Mouse (Mus musculus) olfactory bulb, adult 2 months (tissue): ENCODE measurements at regions not wholly inside any gene's neighbourhood (a gene's known extent, or its start where the extent isn't known, plus 50 kb on each side); places are given as distances from the start of the nearest gene placed in this dataset.

Experiments used
- CTCF ChIP-seq: fragments of 200-500 bp; IDR thresholded peaks from 2 replicates; pipeline ENCODE4 v1.5.1; 2012; ENCODE audit warnings: low read depth, mild to moderate bottlenecking, low read length, moderate library complexity; ENCODE audit not compliant: insufficient read depth
- POLR2A ChIP-seq: fragments of 200-500 bp; IDR thresholded peaks from 2 replicates; pipeline ENCODE4 v1.6.1; 2012; ENCODE audit warnings: mild to moderate bottlenecking, low read depth, low read length, moderate library complexity; ENCODE audit not compliant: insufficient read depth

DNA sequence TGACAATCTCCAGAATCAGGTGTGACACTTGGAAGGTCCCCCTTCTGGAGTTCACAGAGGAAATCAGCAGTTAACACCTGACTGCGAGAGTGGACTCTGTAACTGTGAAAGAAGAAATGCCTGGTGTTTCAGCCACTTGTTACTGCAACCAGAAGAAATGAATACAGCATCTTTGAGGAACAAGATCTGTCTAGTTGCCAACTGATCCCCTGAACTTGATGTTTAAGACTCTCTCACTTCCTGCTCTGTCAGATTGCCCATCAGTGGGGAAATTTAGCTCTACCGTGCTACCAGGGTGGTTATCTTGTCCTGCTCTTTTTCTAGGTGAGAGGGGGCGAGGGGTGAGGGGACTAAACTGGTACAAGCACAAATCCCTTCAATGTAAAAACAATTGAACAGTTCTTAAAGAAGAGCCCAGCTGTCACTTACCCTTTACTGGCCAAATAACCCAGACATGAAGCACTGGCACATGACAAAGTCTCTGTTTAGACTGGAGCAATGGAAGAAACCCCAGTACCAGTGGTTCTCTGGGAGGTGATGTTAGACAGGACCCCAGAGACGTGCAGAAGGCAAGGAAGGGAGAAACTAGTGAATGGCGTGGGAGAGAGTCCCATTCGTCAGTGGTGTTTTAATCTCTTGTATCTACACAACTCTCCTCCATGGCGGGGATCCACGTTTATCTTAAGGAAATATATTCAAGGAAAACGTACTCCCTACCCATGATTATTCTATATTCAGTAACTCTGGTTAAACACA, 237.6 kb upstream of the Btg1 start:
- TF ChIP-seq CTCF (no peak), POLR2A (no peak)
